Mouse (Mus musculus) B cell, adult 2 months (primary cell): ENCODE results near the gene Slc10a7.

Experiments
- DNase-seq, 2 experiments: peaks; one replicate each; pipeline ENCODE4 v3.0.0; 2022

Slc10a7 gene

DNA sequence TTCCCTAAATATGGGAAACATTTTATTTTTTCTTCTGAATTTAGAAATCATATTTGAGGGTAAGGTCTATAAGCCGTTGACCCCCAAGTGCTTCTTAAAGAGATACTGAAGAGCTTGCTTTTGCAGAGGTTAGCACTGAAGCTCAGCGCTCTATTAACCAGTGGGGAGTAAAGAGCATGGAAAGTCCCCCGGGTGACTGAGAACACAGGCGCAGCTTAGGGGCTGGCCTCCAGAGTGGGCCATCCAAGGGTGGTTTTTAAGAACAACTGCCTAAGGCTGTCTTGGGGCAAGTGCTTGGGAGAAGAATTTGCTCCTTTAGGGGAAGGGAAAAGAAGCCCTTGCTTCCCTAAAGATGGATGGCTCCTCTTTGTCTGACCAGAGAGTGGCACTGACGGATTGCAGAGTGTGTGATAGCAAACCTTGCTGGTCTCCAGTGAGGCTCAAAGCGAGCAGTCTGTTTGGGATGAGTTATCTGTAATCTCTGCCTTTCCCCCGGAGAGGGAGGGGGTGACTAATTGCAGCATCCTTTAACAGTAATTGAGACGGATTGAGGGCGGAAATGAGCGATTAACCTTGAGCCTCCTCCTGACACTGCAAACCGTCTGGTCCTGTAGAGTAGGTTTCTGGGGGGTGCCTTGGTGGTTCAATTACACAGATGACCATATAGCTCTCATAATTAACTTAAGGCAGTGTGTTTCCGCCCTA, 115.7 kb downstream of the Slc10a7 start:
- DNase-seq, result peak; percentile 61 to 65

DNA sequence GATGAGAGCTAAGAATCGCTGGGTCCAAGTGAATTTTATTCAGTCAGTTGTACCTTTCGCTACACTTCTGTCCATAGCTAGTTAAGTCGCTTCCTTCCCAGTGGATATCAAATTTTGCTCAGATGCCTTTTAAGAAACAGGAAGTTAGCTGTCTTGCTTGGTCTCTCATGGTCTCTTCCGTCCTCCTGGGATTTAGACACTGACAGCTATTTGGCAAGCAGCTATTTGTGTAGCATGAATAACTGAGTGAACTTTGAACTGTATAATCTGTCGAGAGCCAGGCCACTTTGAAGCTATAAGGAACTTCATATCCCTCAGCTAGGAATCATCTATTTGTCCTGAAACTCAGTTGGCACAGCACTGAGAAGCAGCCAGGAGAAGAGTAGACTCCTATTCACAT, 117.5 kb downstream of the Slc10a7 start:
- peak; percentile 47 to 53 for DNase-seq

GRCm38 (mm10) chr8:78627793-78628192, 118.6 kb downstream of the Slc10a7 start:
- DNase-seq, result no peak

GRCm38 (mm10) chr8:78630414-78631164, 121.4 kb downstream of the Slc10a7 start:
- peak; percentile 68 to 70 for DNase-seq

GRCm38 (mm10) chr8:78633012-78633411, 123.9 kb downstream of the Slc10a7 start:
- DNase-seq, result peak; percentile 60 to 64

DNA sequence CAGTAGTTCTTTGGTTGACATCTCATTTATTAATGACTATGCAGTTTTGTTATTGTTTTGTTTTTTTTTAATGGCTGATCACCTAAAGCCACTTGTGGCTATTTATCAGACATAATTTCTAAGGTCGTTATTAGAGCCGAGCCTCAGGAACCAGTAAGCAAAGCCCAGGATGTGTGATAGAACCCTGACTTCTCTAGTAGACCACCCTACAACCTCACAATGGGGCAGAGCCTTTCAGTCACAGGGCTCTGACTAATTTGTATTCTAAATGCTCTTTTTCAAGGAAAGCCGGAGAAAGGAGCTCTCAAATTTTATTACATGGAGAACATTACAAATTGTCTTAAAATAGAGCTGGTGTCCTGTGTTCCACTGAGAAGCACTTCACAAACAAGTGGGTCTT, 124.9 kb downstream of the Slc10a7 start:
- DNase-seq, result no peak

GRCm38 (mm10) chr8:78634523-78635240, 125.5 kb downstream of the Slc10a7 start:
- DNase-seq, result no peak

DNA sequence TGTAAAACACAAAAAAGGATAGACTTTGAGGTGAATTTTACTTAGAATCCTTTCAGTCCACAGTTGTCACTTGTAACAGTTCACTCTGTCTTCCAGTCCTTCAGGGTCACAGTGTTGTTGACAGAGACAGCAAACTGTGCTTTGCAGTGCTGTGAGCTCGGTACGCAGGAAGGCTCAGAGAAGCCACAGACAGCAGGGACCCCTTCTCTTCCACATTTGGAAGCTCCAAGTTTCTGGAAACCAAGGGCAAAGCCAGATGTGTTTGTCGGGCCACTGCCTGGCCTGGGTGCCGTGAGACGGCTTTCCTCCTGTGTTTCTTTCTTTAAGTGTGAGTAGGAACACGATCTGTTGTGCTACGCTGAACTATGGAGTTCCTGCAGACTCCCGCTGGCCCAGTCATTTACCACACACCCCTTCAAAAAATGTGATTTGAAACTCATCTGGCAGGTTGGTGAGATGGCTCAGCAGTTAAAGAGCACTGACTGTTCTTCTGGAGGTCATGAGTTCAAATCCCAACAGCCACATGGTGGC, 126.2 kb downstream of the Slc10a7 start:
- no peak for DNase-seq

DNA sequence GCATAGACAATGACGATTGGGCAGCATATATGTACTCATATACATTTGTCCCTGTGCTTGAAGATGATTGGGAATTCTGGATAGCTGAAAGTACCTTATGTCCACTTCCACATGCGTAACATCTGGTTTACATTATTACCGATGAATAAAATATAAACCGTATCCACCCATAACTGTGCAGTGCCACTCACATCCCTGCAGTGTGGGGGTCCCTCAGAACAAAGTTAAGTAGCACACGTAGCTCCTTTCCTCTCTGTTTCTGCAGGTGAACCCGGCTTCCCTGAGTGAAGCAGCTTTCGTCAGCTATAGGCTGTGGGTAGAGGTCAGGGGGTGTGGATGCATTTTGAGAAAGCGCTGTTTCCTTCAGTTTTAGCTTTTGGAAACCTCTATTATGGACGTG, 132.8 kb downstream of the Slc10a7 start:
- DNase-seq, result no peak

- DNase-seq, result no peak
Measured at GRCm38 (mm10) chr8:78642376-78642775, 133.2 kb downstream of the Slc10a7 start.

GRCm38 (mm10) chr8:78647000-78647656, 138.0 kb downstream of the Slc10a7 start:
- no peak for DNase-seq

GRCm38 (mm10) chr8:78647846-78648245, 138.7 kb downstream of the Slc10a7 start:
- DNase-seq, result no peak

DNA sequence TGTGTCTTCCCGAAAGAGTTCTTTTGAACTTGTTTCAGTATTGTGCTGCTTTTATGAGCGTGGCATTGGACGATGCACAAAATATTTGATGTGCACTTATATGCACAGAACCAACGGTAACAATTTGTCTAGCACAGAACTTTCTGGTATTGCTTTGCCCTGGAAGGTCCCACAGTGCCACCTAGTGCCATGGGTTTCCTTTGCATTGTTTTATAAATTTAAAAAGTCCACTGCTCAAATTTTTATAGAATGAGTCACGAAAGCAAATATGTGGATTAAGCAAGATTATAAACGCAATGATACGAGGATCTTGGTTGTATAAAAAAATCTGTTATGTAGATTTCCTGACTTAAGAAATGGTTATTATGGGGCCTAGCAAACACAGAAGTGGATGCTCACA, 139.8 kb downstream of the Slc10a7 start:
- peak; percentile 86 to 89 for DNase-seq

GRCm38 (mm10) chr8:78651670-78652069, 142.5 kb downstream of the Slc10a7 start:
- no peak for DNase-seq

- DNase-seq, result no peak
Measured at GRCm38 (mm10) chr8:78655351-78656045, 146.4 kb downstream of the Slc10a7 start.

DNA sequence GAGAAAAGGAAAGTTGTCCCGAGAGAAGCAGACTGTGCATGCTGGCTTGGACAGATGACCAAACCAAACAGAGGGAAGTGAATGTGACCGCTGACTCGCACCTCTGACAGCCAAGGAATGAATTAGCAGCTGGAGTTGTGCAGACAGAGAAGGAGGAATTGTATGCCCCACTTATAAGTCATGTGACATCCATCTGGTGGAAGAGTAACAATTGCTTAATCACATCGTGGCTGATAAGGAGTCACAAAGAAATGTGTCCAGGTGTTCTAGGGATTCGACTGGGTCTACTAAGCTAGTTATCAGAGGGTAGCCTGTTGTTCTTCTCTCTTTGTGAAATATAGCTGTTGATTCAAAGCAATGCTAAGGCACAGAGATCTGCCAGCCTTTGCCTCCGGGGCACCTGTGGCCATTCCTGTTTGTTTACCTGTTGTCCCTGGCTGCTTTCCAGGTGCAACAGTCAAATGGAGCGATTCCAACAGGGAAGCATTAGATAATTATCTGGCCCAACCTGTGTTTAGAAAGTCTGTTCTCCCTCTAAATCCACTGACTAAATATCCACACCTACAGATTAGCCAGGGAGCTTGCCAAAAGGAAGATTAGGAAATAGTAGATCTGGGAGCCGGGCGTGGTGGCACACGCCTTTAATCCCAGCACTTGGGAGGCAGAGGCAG, 147.7 kb downstream of the Slc10a7 start:
- no peak for DNase-seq

- no peak for DNase-seq
Measured at GRCm38 (mm10) chr8:78658172-78658571, 149.0 kb downstream of the Slc10a7 start.

DNA sequence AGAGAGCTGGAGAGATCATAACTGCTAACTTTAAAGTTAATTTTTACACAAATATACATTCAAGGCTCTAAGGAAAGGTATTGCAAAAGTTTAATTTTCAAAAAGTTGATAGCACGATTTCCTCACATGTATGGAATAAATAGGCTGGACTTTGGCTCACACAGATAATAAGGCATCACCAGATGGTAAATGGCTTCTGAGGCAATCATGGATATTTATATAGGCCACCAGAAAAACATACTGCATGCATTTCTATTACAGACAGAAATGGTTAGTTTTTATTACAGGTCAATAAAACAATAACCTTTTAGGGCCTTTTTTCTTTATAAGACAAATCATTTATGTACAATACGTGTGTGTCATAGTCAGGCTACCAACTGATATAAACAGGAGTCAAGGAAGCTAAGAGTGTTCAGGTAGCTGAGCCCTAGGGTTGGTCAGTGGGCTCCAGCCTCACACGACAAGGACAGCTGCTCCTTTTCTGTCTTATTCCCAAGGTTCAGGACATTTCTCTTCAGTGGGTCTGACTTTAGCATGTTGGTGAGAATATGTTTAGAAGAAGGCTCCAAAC, 150.6 kb downstream of the Slc10a7 start:
- DNase-seq, result no peak

DNA sequence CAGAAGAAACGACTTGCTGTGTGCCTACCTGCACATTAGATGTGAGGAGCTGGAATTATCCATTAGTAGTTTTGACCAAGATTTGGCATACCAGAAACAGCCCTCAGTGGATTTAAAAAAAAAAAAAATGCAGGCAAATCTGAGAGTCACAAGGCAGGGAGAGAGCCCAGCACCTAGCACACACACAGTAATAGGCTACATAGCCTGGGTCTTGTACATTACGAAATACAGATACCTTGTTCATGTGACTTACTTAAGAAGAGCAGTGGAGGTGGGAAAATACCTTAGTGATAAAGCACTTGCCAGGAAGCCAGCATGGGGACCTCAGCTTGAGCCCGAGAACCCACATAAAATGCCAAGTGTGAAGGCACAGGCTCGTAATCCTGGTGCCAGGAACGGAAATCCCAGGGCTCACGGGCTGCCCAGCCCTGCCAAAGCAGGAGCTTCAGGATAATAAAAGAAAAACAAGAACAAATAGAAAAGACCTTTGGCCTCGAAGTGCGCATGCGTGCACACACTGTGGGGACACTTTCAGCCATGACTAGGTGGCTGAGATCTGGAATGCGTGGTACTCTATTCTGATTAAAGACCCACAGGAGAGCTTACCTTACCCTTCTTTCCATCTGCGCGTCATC, 155.3 kb downstream of the Slc10a7 start:
- no peak for DNase-seq

DNA sequence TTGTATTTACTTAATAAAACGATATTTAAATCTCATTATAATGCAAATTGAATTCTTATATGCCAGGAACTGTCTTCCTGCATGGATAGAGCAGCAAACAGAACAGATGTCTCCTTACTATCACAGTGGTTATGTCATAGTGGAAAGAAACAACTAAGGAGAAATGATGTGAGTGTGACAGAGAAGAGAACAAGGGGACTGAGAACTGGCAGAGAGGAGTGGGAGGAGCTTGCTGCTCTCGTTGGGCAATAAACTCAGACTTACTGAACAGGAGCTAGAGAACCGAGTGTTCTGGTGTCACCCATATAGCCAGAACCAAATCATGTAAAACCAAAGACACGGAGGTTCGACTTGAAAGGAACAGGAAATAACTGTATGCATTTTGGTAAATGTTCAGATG, 158.3 kb downstream of the Slc10a7 start:
- no peak for DNase-seq

- DNase-seq, result no peak
Measured at GRCm38 (mm10) chr8:78668206-78668605, 159.1 kb downstream of the Slc10a7 start.
